Mouse (Mus musculus): ENCODE measurements around the gene H1fnt.

The H1fnt gene

GRCm38 (mm10) chr15:98257193-98257592 is at the start of gene H1fnt:
Gene H1fnt (minus strand): TSS chr15:98257293.
- no peak for DNase-seq

GRCm38 (mm10) chr15:98295628-98296551 is 38.8 kb upstream of the H1fnt start, which contains the start of gene Zfp641:
Gene Zfp641 (minus strand): TSS chr15:98296161.
- DNase-seq = peak; percentile 53

- no peak for DNase-seq
Measured at GRCm38 (mm10) chr15:98293651-98294050, 36.6 kb upstream of the H1fnt start.

- DNase-seq = no peak
Measured at GRCm38 (mm10) chr15:98288566-98288965, 31.5 kb upstream of the H1fnt start.

GRCm38 (mm10) chr15:98286418-98286817 is 29.3 kb upstream of the H1fnt start:
- no peak for DNase-seq

- DNase-seq = no peak
Measured at GRCm38 (mm10) chr15:98257776-98258175, 683 bp upstream of the H1fnt start.

GRCm38 (mm10) chr15:98256271-98256670 is 822 bp downstream of the H1fnt start:
- DNase-seq = no peak

GRCm38 (mm10) chr15:98235442-98235841 is 21.7 kb downstream of the H1fnt start:
- no peak for DNase-seq

GRCm38 (mm10) chr15:98234350-98234749 is 22.7 kb downstream of the H1fnt start, which contains the start of gene Olfr286:
Gene Olfr286 (minus strand): TSS chr15:98234450.
- no peak for DNase-seq

- DNase-seq = no peak
Measured at GRCm38 (mm10) chr15:98226096-98226495, 31.0 kb downstream of the H1fnt start.

- DNase-seq = no peak
Measured at GRCm38 (mm10) chr15:98225610-98226009, 31.5 kb downstream of the H1fnt start.

- DNase-seq = no peak
Measured at GRCm38 (mm10) chr15:98222377-98222776, 34.7 kb downstream of the H1fnt start.

- no peak for DNase-seq
Measured at GRCm38 (mm10) chr15:98220877-98221276, 36.2 kb downstream of the H1fnt start, which contains the start of the genes Gm44579 and Olfr287. Gene Gm44579 (minus strand): TSS chr15:98220977. Gene Olfr287 (minus strand): TSS chr15:98221056.

- DNase-seq = peak; percentile 7
Measured at GRCm38 (mm10) chr15:98214130-98214529, 43.0 kb downstream of the H1fnt start.

GRCm38 (mm10) chr15:98213336-98213870 is 43.7 kb downstream of the H1fnt start:
- DNase-seq = peak; percentile 19

GRCm38 (mm10) chr15:98209676-98210075 is 47.4 kb downstream of the H1fnt start:
- no peak for DNase-seq

Data from lung, postnatal 14 days (tissue).